Mouse (Mus musculus): Measurements from ENCODE around the gene Gosr2.

The Gosr2 gene

GRCm38 (mm10) chr11:103697565-103698176, at the start of gene Gosr2:
TSS of gene Gosr2 (minus strand) at chr11:103697898.
- DNase-seq, result peak; percentile 96

- DNase-seq, result no peak
Measured at GRCm38 (mm10) chr11:103735046-103735781, 37.5 kb upstream of the Gosr2 start.

- DNase-seq, result no peak
Measured at GRCm38 (mm10) chr11:103734411-103735045, 36.8 kb upstream of the Gosr2 start.

GRCm38 (mm10) chr11:103733961-103734360, 36.3 kb upstream of the Gosr2 start:
- DNase-seq, result no peak

GRCm38 (mm10) chr11:103733069-103733468, 35.4 kb upstream of the Gosr2 start:
- DNase-seq, result no peak

GRCm38 (mm10) chr11:103732306-103732705, 34.6 kb upstream of the Gosr2 start:
- DNase-seq, result no peak

GRCm38 (mm10) chr11:103731594-103731993, 33.9 kb upstream of the Gosr2 start:
- no peak for DNase-seq

GRCm38 (mm10) chr11:103729282-103729985, 31.7 kb upstream of the Gosr2 start:
- no peak for DNase-seq

GRCm38 (mm10) chr11:103724331-103724771, 26.7 kb upstream of the Gosr2 start:
- DNase-seq, result no peak

GRCm38 (mm10) chr11:103722040-103722481, 24.4 kb upstream of the Gosr2 start:
- peak; percentile 49 for DNase-seq

GRCm38 (mm10) chr11:103721468-103722039, 23.9 kb upstream of the Gosr2 start:
- DNase-seq, result peak; percentile 56

GRCm38 (mm10) chr11:103719436-103719835, 21.7 kb upstream of the Gosr2 start:
- DNase-seq, result no peak

- no peak for DNase-seq
Measured at GRCm38 (mm10) chr11:103716971-103717370, 19.3 kb upstream of the Gosr2 start.

GRCm38 (mm10) chr11:103714074-103714473, 16.4 kb upstream of the Gosr2 start:
- DNase-seq, result no peak

GRCm38 (mm10) chr11:103711851-103712587, 14.3 kb upstream of the Gosr2 start:
- DNase-seq, result no peak

GRCm38 (mm10) chr11:103709982-103710381, 12.3 kb upstream of the Gosr2 start:
- no peak for DNase-seq

GRCm38 (mm10) chr11:103707005-103707404, 9.3 kb upstream of the Gosr2 start:
- DNase-seq, result no peak

- DNase-seq, result no peak
Measured at GRCm38 (mm10) chr11:103698226-103698625, 528 bp upstream of the Gosr2 start.

- no peak for DNase-seq
Measured at GRCm38 (mm10) chr11:103696851-103697564, 690 bp downstream of the Gosr2 start.

GRCm38 (mm10) chr11:103693241-103693640, 4.5 kb downstream of the Gosr2 start:
- DNase-seq, result no peak

- DNase-seq, result no peak
Measured at GRCm38 (mm10) chr11:103691036-103691435, 6.7 kb downstream of the Gosr2 start.

Data from embryo, embryonic 11 days (tissue).